Mouse (Mus musculus): Measurements from ENCODE around the gene Taf6.

Taf6 gene

DNA sequence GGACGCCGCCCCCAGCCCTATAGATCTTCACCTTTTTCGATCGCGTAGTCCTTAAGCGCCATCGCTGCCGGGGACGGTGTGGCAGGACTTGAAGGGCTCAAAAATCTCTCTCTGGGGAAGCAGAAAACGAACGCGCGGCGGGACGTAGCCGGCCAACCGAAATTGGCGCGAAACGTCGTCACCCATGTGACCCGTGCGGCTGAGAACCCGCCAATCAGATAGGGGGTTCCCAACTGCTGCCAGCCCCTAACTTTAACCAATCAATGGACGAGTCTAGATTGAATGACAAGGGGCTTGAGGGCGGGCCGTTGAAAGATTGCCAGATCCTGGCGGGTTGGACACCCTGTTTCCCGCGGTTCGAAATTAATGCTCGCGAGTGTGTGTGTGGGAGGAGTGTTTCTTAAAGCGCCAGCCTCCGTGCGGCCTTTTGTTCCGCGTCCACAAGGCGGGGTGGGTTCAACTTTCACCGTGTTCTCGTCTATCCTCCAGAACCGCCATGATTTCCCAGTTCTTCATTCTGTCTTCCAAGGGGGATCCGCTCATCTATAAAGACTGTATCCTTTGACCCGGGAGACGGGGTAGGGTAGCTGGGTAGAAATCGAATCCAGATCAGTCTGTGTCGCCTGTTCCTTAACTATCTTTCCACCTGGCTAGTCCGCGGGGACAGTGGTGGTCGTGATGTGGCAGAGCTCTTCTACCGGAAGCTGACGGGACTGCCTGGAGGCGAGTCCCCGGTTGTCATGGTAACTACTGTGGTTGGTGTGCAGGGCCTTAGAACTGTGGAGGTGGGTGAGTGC is 15.4 kb downstream of the Taf6 start, which contains the start of the genes Ap4m1 and Mcm7:
Gene Ap4m1, plus strand, starts transcription at position 308 of the 797 bp plus-strand sequence.
Gene Mcm7, minus strand, starts transcription at position 728 of the 797 bp plus-strand sequence.
- DNase-seq (ENCODE audit: low spot score), result peak; percentile 99

GRCm38 (mm10) chr5:138170936-138171561 is 16.2 kb downstream of the Taf6 start:
- peak; percentile 97 for DNase-seq (ENCODE audit: low spot score)

DNA sequence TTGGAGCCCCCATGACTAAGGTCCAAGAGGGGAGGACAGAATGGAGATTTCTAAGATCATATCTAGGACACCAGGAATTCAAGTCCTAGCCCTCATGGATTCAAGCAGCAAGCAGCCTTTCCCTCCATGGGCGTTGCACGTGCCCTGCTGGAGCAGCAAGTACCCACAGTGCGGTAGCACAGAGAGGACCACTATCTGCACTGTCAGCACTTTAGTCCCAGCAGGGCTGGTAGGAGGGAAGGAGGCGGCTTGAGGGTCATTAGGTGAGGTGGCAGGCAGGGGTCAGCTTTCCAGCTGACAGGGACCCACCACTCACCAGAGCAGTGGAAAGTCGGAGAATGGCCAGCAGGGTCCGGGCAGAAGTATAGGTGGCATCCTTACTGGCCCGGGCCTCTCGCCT is 21.7 kb downstream of the Taf6 start:
- no peak for DNase-seq (ENCODE audit: low spot score)

DNA sequence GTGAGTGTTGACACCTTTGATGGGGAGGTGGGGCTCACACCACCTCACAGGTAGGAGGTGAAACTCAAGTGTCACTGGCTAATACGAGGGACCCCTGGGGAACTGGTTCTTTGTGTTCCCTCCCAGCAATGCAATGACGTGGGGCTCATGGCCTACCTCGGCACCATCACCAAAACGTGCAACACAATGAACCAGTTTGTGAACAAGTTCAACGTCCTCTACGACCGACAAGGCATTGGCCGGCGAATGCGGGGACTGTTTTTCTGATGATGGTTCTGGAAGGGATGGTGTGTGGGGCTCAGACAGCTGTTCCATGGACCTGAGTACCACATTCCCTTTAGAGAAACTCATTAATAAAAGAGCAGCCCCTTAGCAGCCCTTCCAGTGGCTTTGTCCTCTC is 23.6 kb downstream of the Taf6 start:
- no peak for DNase-seq (ENCODE audit: low spot score)

- no peak for DNase-seq (ENCODE audit: low spot score)
Measured at GRCm38 (mm10) chr5:138163046-138163445, 24.2 kb downstream of the Taf6 start.

DNA sequence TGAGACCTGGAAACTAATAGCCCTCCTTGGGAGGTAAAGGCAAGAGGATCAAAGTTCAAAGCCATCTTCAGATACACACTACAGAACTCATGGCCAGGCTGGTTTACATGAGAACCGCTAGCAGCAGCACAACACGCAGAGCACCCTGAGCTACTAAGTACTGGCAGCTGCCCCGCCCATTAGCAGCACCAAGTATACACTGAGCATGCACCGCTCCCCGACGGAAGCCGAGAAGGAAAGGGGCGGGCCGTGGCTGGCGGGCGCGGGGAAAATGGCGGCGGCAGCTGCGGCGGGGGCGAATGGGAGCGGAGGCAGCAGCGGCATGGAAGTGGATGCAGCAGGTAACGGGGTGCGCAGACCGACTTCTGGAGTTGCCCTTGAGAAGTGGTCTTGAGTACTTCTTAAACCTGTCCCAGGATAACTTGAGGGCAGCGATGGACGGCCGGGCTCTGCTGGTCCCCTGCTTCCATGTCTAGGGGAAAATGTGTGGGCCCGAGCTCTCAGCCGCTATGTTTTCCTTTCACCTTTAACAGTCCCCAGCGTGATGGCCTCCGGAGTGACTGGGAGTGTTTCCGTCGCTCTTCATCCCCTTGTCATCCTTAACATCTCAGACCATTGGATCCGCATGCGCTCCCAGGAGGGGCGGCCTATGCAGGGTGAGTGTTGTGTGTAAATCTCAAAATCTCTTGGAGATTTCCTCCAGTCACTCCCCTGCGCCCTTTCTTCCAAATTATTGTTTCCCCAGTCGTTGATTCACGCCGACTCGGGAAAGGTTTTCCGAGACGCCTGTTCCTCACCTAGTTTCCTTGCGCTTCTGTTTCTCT is 26.2 kb downstream of the Taf6 start, which contains the start of gene Cops6:
Gene Cops6, plus strand, starts transcription at position 230 of the 824 bp plus-strand sequence.
- peak; percentile 95 for DNase-seq (ENCODE audit: low spot score)

GRCm38 (mm10) chr5:138160224-138160762 is 27.0 kb downstream of the Taf6 start:
- DNase-seq (ENCODE audit: low spot score), result no peak

DNA sequence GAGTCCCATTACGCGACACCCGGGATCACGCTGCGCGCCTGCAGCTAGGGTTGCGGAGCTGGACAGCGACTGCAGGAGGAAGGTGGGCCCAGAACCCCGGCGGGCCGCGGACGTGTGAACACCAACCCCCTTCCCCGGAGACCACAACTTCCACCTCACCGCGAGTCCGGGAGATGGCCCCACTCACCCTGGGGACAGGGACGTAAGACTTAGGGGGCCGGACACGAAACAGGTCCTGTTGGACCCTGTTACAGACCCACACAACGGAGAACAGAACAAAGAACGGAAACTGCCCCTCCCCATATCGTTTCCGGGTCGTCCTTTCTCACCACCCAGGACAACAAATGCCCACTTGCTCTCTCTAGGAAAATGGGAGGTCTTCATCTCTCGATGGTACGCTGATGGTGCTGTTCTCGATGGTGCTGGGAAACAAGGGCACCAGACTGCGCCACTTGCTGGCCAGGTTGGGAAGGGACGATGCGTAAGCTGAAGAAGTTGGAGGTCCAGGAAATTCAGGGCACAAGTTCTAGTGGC is 31.7 kb downstream of the Taf6 start, which contains the start of gene Zfp113:
Gene Zfp113, minus strand, starts transcription at position 302 of the 534 bp plus-strand sequence.
- peak; percentile 96 for DNase-seq (ENCODE audit: low spot score)

DNA sequence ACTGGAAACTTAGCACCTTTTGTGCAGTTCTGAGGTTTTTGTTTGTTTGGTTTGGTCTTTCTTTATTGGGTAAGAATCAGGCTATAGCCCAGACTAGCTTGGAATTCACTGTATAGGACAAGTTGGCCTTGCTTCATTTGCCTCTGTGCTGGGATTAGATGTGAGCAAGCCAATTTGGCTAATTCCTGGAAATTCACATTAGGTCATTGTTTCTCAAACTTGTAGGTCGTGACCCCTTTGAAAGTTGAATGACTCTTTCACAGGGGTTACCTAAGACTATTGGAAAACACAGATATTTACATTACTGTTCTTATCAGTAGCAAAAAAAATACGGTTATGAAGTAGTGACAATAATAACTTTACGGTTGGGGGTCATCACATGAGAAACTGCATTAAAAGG is 32.9 kb downstream of the Taf6 start:
- DNase-seq (ENCODE audit: low spot score), result no peak

- no peak for DNase-seq (ENCODE audit: low spot score)
Measured at GRCm38 (mm10) chr5:138138585-138138984, 48.7 kb downstream of the Taf6 start.

- DNase-seq (ENCODE audit: low spot score), result peak; percentile 35
Measured at GRCm38 (mm10) chr5:138137935-138138549, 49.2 kb downstream of the Taf6 start.

- DNase-seq (ENCODE audit: low spot score), result no peak
Measured at GRCm38 (mm10) chr5:138137257-138137656, 50.0 kb downstream of the Taf6 start.

GRCm38 (mm10) chr5:138132425-138133064 is 54.7 kb downstream of the Taf6 start:
- DNase-seq (ENCODE audit: low spot score), result peak; percentile 43

Data from lung, postnatal 25 days (tissue).